Mouse (Mus musculus): ENCODE data around the gene Sigmar1.

DNA sequence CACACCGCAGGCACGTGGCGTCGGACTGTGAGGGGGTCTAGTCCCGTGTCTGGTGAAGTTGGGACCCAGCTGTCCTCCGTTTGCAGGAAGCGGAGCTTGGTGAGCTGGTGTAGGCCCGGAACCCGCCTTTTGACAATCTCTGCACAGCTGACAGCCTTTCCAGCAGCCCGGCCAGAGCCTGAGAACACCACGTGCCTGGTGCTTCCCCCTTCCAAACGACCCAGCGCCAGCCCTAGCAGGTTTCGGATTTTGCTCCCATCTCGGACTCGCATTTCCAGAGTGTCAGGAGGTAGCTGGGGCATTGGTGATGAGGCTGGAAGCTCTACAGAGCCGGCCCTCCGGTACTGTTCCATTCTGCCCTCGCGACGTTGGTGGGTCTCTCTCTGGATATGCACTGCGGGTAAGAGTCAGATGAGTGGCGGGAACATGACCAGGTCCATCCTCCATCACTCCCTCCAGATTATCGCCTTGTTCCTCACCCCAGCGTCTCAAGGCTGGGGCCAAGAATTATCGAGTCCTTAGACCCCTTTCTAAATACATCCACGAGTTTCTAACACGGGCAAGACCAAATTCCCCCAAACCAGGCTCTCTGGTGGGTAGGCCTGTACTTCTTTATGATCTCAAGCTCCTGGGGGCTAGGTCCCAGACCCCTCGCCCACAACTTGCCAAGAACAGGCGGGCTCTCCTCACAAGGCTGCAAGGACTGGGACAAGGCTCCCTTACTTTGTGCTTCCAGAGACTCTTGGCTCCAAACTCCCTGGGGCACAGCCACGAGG, 43.3 kb downstream of the Sigmar1 start:
- TF ChIP-seq EP300 (IDR thresholded peaks at IDR 0.05) = no peak
- TF ChIP-seq CTCF (IDR thresholded peaks at IDR 0.05) = no peak

All from lung, postnatal 0 days (tissue).